8 mouse cellular contexts compared by ENCODE assay signal in genomic region chr6:125095391-125096278, GRCm38 (mm10). TPM values are rescaled to one million over a fixed set of nuclear protein-coding genes. Genes with fewer than 3 reads are reported as not detected.
A peak's percentile ranks its signal among the peaks of the same experiment; 100 is the strongest.
DNase-seq lines count a peak whose midpoint lies in the region; ATAC-seq lines count a peak whose summit lies in the region.

Chd4 (plus strand) TSS chr6:125095981.

- H3K9ac ChIP-seq in heart, embryonic 14.5 days (ENCODE audit: low read length) = peak within 1 kb of the TSS; percentile 97
- peak within 1 kb of the TSS; percentile 96 for H3K9ac ChIP-seq in liver, embryonic 12.5 days
- H3K9ac ChIP-seq in stomach, embryonic 14.5 days (replicated peaks; ENCODE audit: low read depth, low read length) = peak within 1 kb of the TSS; percentile 96

- WGBS in forebrain, embryonic 10.5 days = 5% methylated on average over 45 of the region's 45 CpGs
- 4% methylated on average over 33 of the region's 45 CpGs for WGBS in heart, embryonic 14.5 days
- WGBS in liver, embryonic 12.5 days (ENCODE audit: insufficient replicate concordance) = 5% methylated on average over 39 of the region's 45 CpGs
- 2% methylated on average over 40 of the region's 45 CpGs for WGBS in stomach, embryonic 14.5 days

- H3K4me2 ChIP-seq in heart, embryonic 14.5 days (ENCODE audit: low read length) = peak within 1 kb of the TSS; percentile 80
- H3K4me2 ChIP-seq in liver, embryonic 12.5 days = peak within 1 kb of the TSS; percentile 99
- H3K4me2 ChIP-seq in stomach, embryonic 14.5 days (replicated peaks; ENCODE audit: low read depth, low read length) = peak within 1 kb of the TSS; percentile 95

- H3K27me3 ChIP-seq in forebrain, embryonic 10.5 days (ENCODE audit: poor library complexity, severe bottlenecking) = no peaks in the 10 kb centered on the region
- H3K27me3 ChIP-seq in heart, embryonic 14.5 days (ENCODE audit: control insufficient read depth, insufficient read depth, low read length) = no peaks in the 10 kb centered on the region
- no peaks in the 10 kb centered on the region for H3K27me3 ChIP-seq in liver, embryonic 12.5 days (replicated peaks)
- H3K27me3 ChIP-seq in stomach, embryonic 14.5 days (ENCODE audit: control insufficient read depth, insufficient read depth, low read length) = no peaks in the 10 kb centered on the region

- DNase-seq in c-Kit-negative CD71-positive TER-119-positive erythroid progenitor cells, embryonic 14.5 days (ENCODE audit: low read depth, low spot score) = peak; percentile 72
- peak; percentile 93 for DNase-seq in forebrain, embryonic 10.5 days (ENCODE audit: extremely low spot score, low spot score)
- DNase-seq in kidney, postnatal 14 days = peak; percentile 97
- peak; percentile 90 to 92 for DNase-seq in natural killer cell, adult 2 months (ENCODE audit: low spot score in 2 of 2)

- H3K4me1 ChIP-seq in forebrain, embryonic 10.5 days = peaks cover 59% of the 10 kb centered on the region
- H3K4me1 ChIP-seq in heart, embryonic 14.5 days (ENCODE audit: control insufficient read depth in 2 of 2, insufficient read depth in 2 of 2, low read length in 2 of 2) = peaks cover 21 to 33% of the 10 kb centered on the region in 2 experiments
- H3K4me1 ChIP-seq in liver, embryonic 12.5 days = peaks cover 62% of the 10 kb centered on the region
- peaks cover 26% of the 10 kb centered on the region for H3K4me1 ChIP-seq in stomach, embryonic 14.5 days (ENCODE audit: control insufficient read depth, insufficient read depth, low read length)

- H3K4me3 ChIP-seq in forebrain, embryonic 10.5 days = peak within 1 kb of the TSS; percentile 100
- H3K4me3 ChIP-seq in heart, embryonic 14.5 days (ENCODE audit: control insufficient read depth in 1 of 2, insufficient read depth in 1 of 2, low read depth in 1 of 2, low read length in 2 of 2) = peak within 1 kb of the TSS; percentile 93 to 99
- H3K4me3 ChIP-seq in liver, embryonic 12.5 days = peak within 1 kb of the TSS; percentile 98
- H3K4me3 ChIP-seq in stomach, embryonic 14.5 days (ENCODE audit: low read depth, low read length) = peak within 1 kb of the TSS; percentile 98

- H3K36me3 ChIP-seq in forebrain, embryonic 10.5 days (replicated peaks) = peaks cover 33% of the 10 kb centered on the region
- H3K36me3 ChIP-seq in heart, embryonic 14.5 days (ENCODE audit: control insufficient read depth, insufficient read depth, low read length) = peaks cover 28% of the 10 kb centered on the region
- H3K36me3 ChIP-seq in liver, embryonic 12.5 days = peaks cover 30% of the 10 kb centered on the region
- peaks cover 27% of the 10 kb centered on the region for H3K36me3 ChIP-seq in stomach, embryonic 14.5 days (ENCODE audit: control insufficient read depth, insufficient read depth, low read length)

- no peaks in the 10 kb centered on the region for H3K9me3 ChIP-seq in forebrain, embryonic 10.5 days
- no peaks in the 10 kb centered on the region for H3K9me3 ChIP-seq in heart, embryonic 14.5 days (ENCODE audit: control insufficient read depth, low read length)
- H3K9me3 ChIP-seq in liver, embryonic 12.5 days (replicated peaks) = no peaks in the 10 kb centered on the region
- H3K9me3 ChIP-seq in stomach, embryonic 14.5 days (ENCODE audit: control insufficient read depth, low read depth, low read length) = no peaks in the 10 kb centered on the region

- peak within 1 kb of the TSS; percentile 97 for H3K27ac ChIP-seq in forebrain, embryonic 10.5 days
- H3K27ac ChIP-seq in heart, embryonic 14.5 days (replicated peaks in 1 of 2; ENCODE audit: control insufficient read depth in 1 of 2, insufficient read depth in 1 of 2, low read depth in 2 of 2, low read length in 2 of 2) = peak within 1 kb of the TSS; percentile 93 to 97
- H3K27ac ChIP-seq in liver, embryonic 12.5 days = peak within 1 kb of the TSS; percentile 95
- H3K27ac ChIP-seq in stomach, embryonic 14.5 days (ENCODE audit: low read length) = peak within 1 kb of the TSS; percentile 95

- ATAC-seq in CD4-positive, CD25-positive, alpha-beta regulatory T cell, adult 4 months = peak; percentile 63
- ATAC-seq in heart, embryonic 14.5 days (ENCODE audit: insufficient number of reproducible peaks, insufficient read depth, low FRiP score, low read depth) = peak; percentile 72
- peak; percentile 73 for ATAC-seq in liver, embryonic 12.5 days
- ATAC-seq in stomach, embryonic 14.5 days (ENCODE audit: insufficient number of reproducible peaks, insufficient read depth, low FRiP score, low read depth) = peak; percentile 81

RNA-seq across cellular contexts. Expression of gene Chd4, which starts in this region (rescaled TPM):
- 10 to 100 TPM; 61.4 to 71.9 TPM for polyA plus RNA-seq in CD4-positive, CD25-positive, alpha-beta regulatory T cell, adult 4 months (2017; shearing (Covaris generic))
- polyA plus RNA-seq in forebrain, embryonic 10.5 days (2016; fragmentation: Nextera tagmentation; extraction: Ambion mirVana) = 91.0 and 99.4 TPM in 2 replicates
- polyA plus RNA-seq in heart, embryonic 14.5 days (2014; fragmentation: Nextera tagmentation; extraction: Ambion mirVana) = 58.6 and 67.4 TPM in 2 replicates
- 38.3 and 40.5 TPM in 2 replicates for polyA plus RNA-seq in liver, embryonic 12.5 days (2016; fragmentation: Nextera tagmentation; extraction: Ambion mirVana)
- 70.9 and 78.7 TPM in 2 replicates for polyA plus RNA-seq in stomach, embryonic 14.5 days (2014; fragmentation: Nextera tagmentation; extraction: Ambion mirVana)

Comparison
In these comparisons a context has a peak if more than half of its experiments do, and no peak if none do; other contexts are left out.
1. Peak in every context shown above with its lines: DNase-seq, ATAC-seq, H3K4me3 ChIP-seq and H3K27ac ChIP-seq.